Mouse (Mus musculus) Patski (cell line): ENCODE results near the gene Diras2. TPM values are rescaled to one million over a fixed set of nuclear protein-coding genes. Genes with fewer than 3 reads are reported as not detected.

Source experiments
- ATAC-seq: fragments of 100-300 bp; one replicate; pipeline ENCODE4 v1.8.0; 2021
- CTCF ChIA-PET: fragments of 350-600 bp; sonication (Branson Sonifier 250); formaldehyde crosslinking; loops from one replicate; lab custom pipeline; 2022; ENCODE audit warnings: inconsistent platforms; lab: Charles Lee
- POLR2A ChIA-PET: fragments of 350-600 bp; sonication (Branson Sonifier 250); formaldehyde crosslinking; loops from one replicate; lab custom pipeline; 2022; ENCODE audit warnings: antibody characterized with exemption, inconsistent platforms; lab: Charles Lee
- DNase-seq: peaks from one replicate; pipeline ENCODE4 v3.0.0-alpha.2; 2011; ENCODE audit warnings: low read depth, low spot score
- H3K27me3 ChIP-seq: fragments of 371-371 bp; one replicate; pipeline ENCODE4 v1.5.1; 2021
- CTCF ChIP-seq: fragments of 100-300 bp; IDR thresholded peaks from one replicate; pipeline ENCODE4 v1.5.1; 2021
- in situ Hi-C: fragments of 300-500 bp; cut with MboI; formaldehyde crosslinking; loops from 3 replicates; pipeline ENCODE4 v1.11.1; 2018; ENCODE audit warnings: low pct_unique_long_range_greater_than_20kb, mixed read lengths
- polyA plus RNA-seq: library from polyadenylated mRNA; unstranded; gene quantifications from one replicate; pipeline ENCODE4 v1.2.3, GENCODE M21; 2021

Gene Diras2
- not detected for polyA plus RNA-seq

DNA sequence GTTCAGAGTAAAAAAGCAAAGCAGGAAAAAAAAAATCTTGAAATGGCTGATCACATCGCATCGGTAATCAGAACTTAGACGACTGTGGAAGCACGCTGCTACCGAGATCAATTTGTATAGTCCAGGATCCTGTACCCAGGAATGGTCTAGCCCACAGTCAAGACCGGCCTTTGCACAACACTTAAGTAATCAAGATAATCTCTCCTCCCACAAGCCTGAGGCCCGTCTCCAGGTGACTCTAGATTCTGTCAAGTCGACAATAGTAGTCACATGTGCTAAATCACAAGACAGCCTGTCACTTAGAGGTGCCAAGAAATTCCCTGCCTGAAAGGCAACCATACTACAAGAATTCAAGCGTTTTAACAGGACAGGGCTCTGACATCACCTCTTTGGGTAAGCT is at the start of gene Diras2:
Gene Diras2, minus strand, starts transcription at position 159 of the 400 bp plus-strand sequence.
- ATAC-seq (no peak), DNase-seq (no peak)
- H3K27me3 ChIP-seq = peaks cover 25% of the 10 kb centered on the region
- TF ChIP-seq CTCF = no peak
- in situ Hi-C loops = loop anchor here (10.0 to 25.0 kb wide), 2 partner anchors 276 to 694 kb away; partner anchors contain the start of gene Gadd45g
- POLR2A ChIA-PET = no interaction called here
- CTCF ChIA-PET = interaction anchor here (1.0 to 2.8 kb wide), 5 partner anchors 8 to 277 kb away, joined by 3 to 22 read pairs (median 4); no protein-coding TSS in a partner anchor

DNA sequence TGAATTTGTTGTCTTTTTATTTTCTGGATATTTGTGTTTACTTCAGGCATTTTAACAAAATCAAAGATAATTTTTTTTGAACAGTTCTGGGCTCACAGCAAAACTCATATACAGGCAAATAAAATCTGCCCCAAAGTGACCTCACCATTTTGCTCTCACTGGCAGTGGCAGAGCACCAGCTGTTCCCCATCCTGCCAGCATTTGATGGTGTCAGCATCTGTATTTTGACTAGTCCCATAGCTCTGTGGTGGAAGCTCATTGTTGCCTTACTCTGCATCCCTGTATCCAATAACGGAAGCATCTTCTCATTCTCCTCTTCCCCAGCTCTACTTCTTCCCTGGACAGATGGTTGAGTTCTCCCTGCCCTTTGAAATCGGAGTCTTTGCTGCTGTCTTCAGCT is 47.7 kb upstream of the Diras2 start:
- H3K27me3 ChIP-seq = peaks cover 26% of the 10 kb centered on the region
- in situ Hi-C loops = no loop called here
- ChIA-PET CTCF (no interaction called here), POLR2A (no interaction called here)
- no peak for TF ChIP-seq CTCF
- no peak for ATAC-seq
- DNase-seq = no peak

DNA sequence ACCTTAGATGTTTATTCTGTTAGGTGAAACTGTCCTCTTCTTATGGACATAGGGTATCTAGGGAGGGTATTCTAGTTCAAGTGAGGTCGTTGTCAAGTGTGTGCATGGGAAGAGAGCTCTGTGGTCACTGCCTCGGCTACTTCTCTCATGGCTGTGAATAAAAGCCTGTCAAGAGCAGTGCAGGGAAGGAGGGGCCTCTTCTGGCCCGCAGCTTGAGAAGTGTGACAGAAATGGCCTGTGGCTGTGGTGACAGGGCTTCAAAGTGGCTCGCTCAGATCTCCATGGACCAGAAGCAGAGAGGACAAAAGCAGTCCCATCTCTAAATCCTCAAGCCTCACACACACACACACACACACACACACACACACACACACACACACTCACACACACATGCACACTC is 46.9 kb upstream of the Diras2 start:
- ChIA-PET CTCF (no interaction called here), POLR2A (no interaction called here)
- peaks cover 23% of the 10 kb centered on the region for H3K27me3 ChIP-seq
- in situ Hi-C loops = no loop called here
- no peak for TF ChIP-seq CTCF
- ATAC-seq = no peak
- no peak for DNase-seq

DNA sequence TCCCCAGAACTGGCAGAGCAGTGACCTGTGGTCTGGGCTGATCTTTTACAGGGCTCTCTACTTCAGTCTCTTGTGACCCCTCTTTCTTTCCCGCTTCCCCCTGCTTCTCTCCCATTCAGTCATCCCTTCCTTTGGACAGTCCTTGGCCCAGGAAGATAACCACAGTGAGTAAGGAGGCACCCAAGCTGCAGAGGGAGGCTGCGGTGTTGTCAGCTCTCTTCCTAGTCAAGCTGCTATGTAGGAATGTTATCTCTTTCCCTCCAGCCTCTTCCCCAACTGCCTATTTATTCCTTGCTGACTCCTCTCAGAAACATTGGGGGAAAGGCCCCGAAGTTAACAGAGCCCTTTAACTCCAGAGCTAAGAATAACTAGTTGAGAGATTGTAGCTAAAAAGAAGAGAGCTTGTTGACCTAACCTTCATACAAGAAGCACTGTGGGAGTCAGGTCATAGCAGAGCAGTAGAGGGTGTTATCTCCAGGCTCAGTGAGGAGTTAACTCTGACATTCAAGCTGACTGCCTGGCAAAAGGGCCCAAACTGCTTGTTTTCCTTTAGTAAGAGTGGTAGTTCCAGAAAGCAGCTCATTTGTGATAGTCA is 46.3 kb upstream of the Diras2 start:
- ATAC-seq (no peak), DNase-seq (no peak)
- POLR2A ChIA-PET = no interaction called here
- no peak for TF ChIP-seq CTCF
- in situ Hi-C loops = no loop called here
- CTCF ChIA-PET = no interaction called here
- H3K27me3 ChIP-seq = peaks cover 19% of the 10 kb centered on the region

DNA sequence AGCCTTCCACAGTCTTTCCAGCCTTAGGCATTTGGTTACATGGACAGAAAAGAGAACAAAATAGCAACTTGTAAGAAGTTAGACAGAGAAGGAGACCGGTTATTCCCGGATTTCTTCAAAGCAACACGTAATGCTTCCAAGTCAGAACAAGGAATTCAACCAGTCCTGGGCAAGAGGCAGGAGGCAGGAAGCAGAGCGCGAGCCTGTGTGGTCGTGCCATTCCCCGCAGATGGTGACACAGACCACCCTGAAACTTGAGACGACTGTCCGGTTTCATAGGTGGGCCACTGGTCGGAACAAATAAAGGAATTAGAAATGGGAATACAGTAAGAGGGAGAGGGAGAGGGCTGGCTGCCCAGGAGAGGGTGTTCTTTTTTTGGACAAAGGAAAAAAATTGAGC is 45.8 kb upstream of the Diras2 start:
- ChIA-PET POLR2A (no interaction called here), CTCF (no interaction called here)
- ATAC-seq (no peak), DNase-seq (no peak)
- peaks cover 16% of the 10 kb centered on the region for H3K27me3 ChIP-seq
- TF ChIP-seq CTCF = no peak
- in situ Hi-C loops = no loop called here

DNA sequence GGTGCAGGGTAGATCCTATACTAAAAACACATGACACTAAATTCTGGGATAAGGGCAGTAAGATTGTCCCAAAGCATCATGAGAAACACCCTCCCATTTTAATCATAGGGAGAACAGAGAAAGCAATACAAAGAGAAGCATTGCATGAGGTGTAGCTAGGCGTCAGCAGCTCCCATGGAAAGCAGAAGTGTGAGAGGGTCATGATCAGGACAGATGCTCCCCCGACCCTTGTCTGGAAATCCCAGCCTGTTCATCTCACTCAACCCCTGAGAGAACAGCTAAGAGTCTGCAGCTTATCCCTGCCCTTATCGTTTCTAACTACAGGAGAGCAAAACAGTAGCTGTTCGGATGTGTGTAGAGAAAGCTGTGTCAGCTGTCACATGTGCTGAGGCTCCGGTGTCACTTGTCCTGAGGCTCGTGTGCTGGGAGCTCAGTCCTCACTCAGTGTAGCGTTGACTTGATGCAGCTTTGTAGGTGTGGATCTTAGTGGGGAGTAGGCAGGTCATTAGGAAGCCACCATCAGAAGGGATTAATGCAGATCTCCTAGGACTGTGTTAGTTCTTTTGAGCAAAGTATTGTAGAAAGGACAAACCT is 45.0 kb upstream of the Diras2 start:
- H3K27me3 ChIP-seq = peaks cover 14% of the 10 kb centered on the region
- ChIA-PET POLR2A (no interaction called here), CTCF (no interaction called here)
- TF ChIP-seq CTCF = no peak
- DNase-seq = no peak
- no peak for ATAC-seq
- in situ Hi-C loops = no loop called here

DNA sequence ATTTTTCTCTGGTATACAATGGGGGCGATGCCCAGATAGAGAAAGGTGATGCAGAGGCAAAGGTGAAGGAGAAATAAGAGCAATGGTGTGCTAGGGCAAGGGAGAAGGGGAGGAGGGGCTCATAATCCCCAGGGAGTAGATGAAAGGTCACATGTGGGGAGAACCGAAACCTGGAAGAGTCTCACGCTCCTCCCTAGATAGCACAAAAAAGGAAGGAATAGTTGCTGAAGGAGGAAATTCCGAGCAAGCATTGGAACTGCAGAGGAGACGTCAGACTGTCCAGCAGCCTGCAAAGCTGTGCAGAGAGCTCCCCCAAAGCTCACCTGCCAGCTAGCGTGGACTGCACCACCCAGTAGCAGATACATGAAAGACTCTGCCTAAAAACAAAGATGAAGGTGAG is 44.4 kb upstream of the Diras2 start:
- ATAC-seq = no peak
- in situ Hi-C loops = no loop called here

DNA sequence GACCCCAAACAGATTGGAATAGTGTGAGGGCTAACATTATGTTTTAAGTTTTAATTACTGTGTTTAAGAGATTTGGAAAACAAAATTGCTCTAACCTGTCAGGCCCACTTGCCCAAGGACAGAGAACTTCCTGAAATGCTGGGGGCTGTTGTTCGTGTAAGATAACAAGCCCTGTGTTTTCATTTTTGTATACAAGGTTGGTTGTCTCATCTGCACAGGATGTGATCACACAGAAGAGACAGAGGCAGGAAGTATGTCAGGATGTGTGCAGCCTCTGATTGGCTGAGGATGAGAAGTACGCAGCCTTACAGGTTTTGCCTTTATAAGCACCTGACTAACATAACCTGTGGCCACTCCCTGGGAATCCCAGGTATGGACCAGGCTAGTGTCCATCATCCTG is 43.2 kb upstream of the Diras2 start:
- DNase-seq = no peak
- in situ Hi-C loops = no loop called here
- ChIA-PET CTCF (no interaction called here), POLR2A (no interaction called here)
- no peak for ATAC-seq
- H3K27me3 ChIP-seq = peaks cover 14% of the 10 kb centered on the region
- TF ChIP-seq CTCF = no peak

More for the DNA sequence above, 44.4 kb upstream of the Diras2 start:
- ChIA-PET CTCF (interaction anchor here (0.6 kb wide), 1 partner anchor 234 kb away, joined by 3 read pairs; no protein-coding TSS in a partner anchor), POLR2A (no interaction called here)
- TF ChIP-seq CTCF = no peak
- H3K27me3 ChIP-seq = peaks cover 14% of the 10 kb centered on the region
- no peak for DNase-seq

DNA sequence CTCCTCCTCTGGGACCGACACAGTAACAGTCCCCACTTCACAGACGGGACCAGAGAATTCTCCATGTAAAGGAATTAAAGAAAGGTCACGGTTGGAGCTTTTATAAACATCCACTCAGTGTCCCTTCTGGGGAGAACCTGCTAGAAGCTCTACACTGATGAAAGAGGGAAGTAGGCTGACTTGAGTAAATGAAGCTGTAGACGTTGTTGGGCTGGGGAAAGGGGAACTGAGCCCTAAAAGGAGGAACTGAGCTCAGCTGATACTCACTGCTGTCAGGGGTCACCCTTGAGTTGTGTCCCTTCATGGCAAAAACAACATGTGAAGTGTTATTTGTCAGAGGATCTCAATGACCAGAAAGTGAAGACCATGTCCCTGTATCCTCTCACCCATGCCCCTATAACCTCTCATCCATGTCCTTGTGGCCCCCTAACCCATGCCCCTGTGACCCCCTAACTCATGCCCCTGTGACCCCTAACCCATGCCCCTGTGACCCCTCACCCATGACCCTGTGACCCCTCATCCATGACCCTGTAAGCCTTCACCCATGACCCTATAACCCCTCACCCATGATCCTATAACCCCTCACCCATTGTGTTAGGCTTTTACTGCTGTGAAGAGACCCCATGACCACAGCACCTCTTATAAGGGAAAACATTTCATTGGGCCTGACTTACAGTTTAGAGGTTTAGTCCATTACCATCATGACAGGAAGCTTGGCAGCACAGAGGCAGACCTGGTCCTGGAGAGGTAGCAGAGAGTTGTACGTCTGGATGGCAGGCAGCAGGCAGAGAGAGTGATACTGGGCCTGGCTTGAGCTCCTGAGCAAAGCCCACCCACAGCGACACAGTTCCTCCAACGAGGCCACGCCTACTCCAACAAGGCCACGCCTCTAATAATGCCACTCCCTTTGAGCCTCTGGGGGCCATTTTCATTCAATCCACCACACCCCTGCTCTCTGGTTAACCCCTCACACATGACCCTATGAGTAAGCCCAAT is 41.7 kb upstream of the Diras2 start:
- DNase-seq = no peak
- ATAC-seq = no peak
- CTCF ChIA-PET = interaction anchor here (1.5 kb wide), 1 partner anchor 317 kb away, joined by 4 read pairs; no protein-coding TSS in a partner anchor
- in situ Hi-C loops = no loop called here
- H3K27me3 ChIP-seq = peaks cover 14% of the 10 kb centered on the region
- POLR2A ChIA-PET = no interaction called here
- no peak for TF ChIP-seq CTCF

DNA sequence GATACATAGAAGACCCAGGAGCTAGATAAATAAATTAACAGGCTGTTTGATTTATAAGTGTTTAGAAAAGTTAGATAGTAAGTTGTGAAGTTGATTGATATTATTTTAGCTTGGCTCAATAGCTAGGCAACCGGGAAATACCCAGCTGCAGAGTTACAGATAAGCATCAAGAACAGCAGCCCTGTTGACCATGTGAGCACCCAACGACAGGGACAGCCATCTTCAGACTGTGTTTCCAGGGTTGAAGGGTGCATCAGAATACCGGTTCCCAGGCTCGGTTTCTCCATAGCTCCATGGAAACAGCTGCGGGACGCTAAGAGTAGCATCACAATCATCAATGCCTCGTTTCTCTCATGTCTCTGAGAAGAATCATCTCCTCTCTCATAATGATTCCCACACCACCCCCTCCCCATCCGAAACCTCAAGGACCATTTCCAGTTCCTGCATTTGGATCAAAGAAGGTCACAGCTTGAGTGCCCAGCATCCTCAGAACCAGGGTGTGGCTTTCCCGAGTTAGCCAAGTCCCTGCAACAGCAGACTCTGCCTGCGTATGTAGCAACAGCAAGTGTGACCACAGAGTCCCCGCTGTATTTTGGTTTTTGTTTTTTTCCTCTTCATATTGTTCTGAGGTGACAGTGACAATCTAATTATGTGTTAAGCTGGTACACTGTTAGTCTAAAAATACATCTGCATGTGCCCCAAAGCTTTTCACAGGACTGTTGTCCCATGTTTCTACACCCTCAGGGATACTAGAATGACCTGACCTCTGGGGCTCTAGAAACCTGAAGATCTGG is 40.7 kb upstream of the Diras2 start:
- in situ Hi-C loops = no loop called here
- DNase-seq = no peak
- POLR2A ChIA-PET = no interaction called here
- ATAC-seq = no peak
- no peak for TF ChIP-seq CTCF
- CTCF ChIA-PET = interaction anchor here (1.5 kb wide), 1 partner anchor 316 kb away, joined by 4 read pairs; no protein-coding TSS in a partner anchor
- H3K27me3 ChIP-seq = peaks cover 11% of the 10 kb centered on the region
